Mouse (Mus musculus): ENCODE data around the gene Hectd1. TPM values are rescaled to one million over a fixed set of nuclear protein-coding genes. Genes with fewer than 3 reads are reported as not detected.
A peak's percentile ranks its signal among the peaks of the same experiment; 100 is the strongest.

Gene Hectd1
- total and polyA plus RNA-seq, 2 experiments, result 15.1 to 96.1 TPM

GRCm38 (mm10) chr12:51839856-51840255 is 10.5 kb upstream of the Hectd1 start:
- no peaks in the 10 kb centered on the region for H3K27me3 ChIP-seq (ENCODE audit: control insufficient read depth, insufficient read depth, low read length)
- H3K9ac ChIP-seq (ENCODE audit: low read depth, low read length), result no peak overlapping the region
- TF ChIP-seq CTCF (IDR thresholded peaks at IDR 0.05; ENCODE audit: low read depth, low read length) (no peak), POLR2A (IDR thresholded peaks at IDR 0.05; ENCODE audit: extremely low read depth, insufficient read depth, low read length) (no peak)
- H3K79me2 ChIP-seq (ENCODE audit: control insufficient read depth, insufficient read depth, low read length), result no peaks in the 10 kb centered on the region
- peaks cover 8% of the 10 kb centered on the region; the same call in 1 of the 2 replicates for H3K4me1 ChIP-seq (ENCODE audit: control insufficient read depth, insufficient read depth, low read length)
- no peak for DNase-seq (ENCODE audit: extremely low read depth, low read depth, low spot score)
- H3K27ac ChIP-seq (replicated peaks; ENCODE audit: insufficient read depth, low read depth, low read length), result no peak overlapping the region
- no peak overlapping the region for H3K4me3 ChIP-seq (ENCODE audit: insufficient read depth, low read depth, low read length)
- H3K36me3 ChIP-seq (ENCODE audit: control insufficient read depth, insufficient read depth, low read length), result no peaks in the 10 kb centered on the region
- WGBS, result 81% methylated on average over 1 of the region's 1 CpGs

GRCm38 (mm10) chr12:51835219-51835618 is 5.9 kb upstream of the Hectd1 start:
- no peak overlapping the region for H3K4me3 ChIP-seq (ENCODE audit: insufficient read depth, low read depth, low read length)
- H3K27ac ChIP-seq (replicated peaks; ENCODE audit: insufficient read depth, low read depth, low read length), result no peak overlapping the region
- peaks cover 6% of the 10 kb centered on the region; the same call in 1 of the 2 replicates for H3K4me1 ChIP-seq (ENCODE audit: control insufficient read depth, insufficient read depth, low read length)
- 67% methylated on average over 3 of the region's 3 CpGs for WGBS
- TF ChIP-seq POLR2A (IDR thresholded peaks at IDR 0.05; ENCODE audit: extremely low read depth, insufficient read depth, low read length), result no peak
- no peak for TF ChIP-seq CTCF (IDR thresholded peaks at IDR 0.05; ENCODE audit: low read depth, low read length)
- H3K36me3 ChIP-seq (ENCODE audit: control insufficient read depth, insufficient read depth, low read length), result no peaks in the 10 kb centered on the region; the same call in 1 of the 2 replicates
- H3K27me3 ChIP-seq (ENCODE audit: control insufficient read depth, insufficient read depth, low read length), result no peaks in the 10 kb centered on the region
- H3K79me2 ChIP-seq (ENCODE audit: control insufficient read depth, insufficient read depth, low read length), result no peaks in the 10 kb centered on the region
- no peak overlapping the region for H3K9ac ChIP-seq (ENCODE audit: low read depth, low read length)
- no peak for DNase-seq (ENCODE audit: extremely low read depth, low read depth, low spot score)

- Histone ChIP-seq H3K79me2 (ENCODE audit: control insufficient read depth, insufficient read depth, low read length) (peaks cover 16% of the 10 kb centered on the region), H3K9ac (ENCODE audit: low read depth, low read length) (no peak overlapping the region), H3K27ac (replicated peaks; ENCODE audit: insufficient read depth, low read depth, low read length) (no peak overlapping the region), H3K4me1 (ENCODE audit: control insufficient read depth, insufficient read depth, low read length) (peaks cover 9% of the 10 kb centered on the region), H3K36me3 (ENCODE audit: control insufficient read depth, insufficient read depth, low read length) (peaks cover 4% of the 10 kb centered on the region), H3K27me3 (ENCODE audit: control insufficient read depth, insufficient read depth, low read length) (no peaks in the 10 kb centered on the region), H3K4me3 (ENCODE audit: insufficient read depth, low read depth, low read length) (no peak overlapping the region)
- 93% methylated on average over 13 of the region's 13 CpGs for WGBS
- no peak for TF ChIP-seq CTCF (IDR thresholded peaks at IDR 0.05; ENCODE audit: low read depth, low read length)
- TF ChIP-seq POLR2A (IDR thresholded peaks at IDR 0.05; ENCODE audit: extremely low read depth, insufficient read depth, low read length), result no peak
- no peak for DNase-seq (ENCODE audit: extremely low read depth, low read depth, low spot score)
These were observed 2.6 kb upstream of the Hectd1 start for GRCm38 (mm10) chr12:51831931-51832330.

GRCm38 (mm10) chr12:51831296-51831695 is 2.0 kb upstream of the Hectd1 start:
- 96% methylated on average over 3 of the region's 3 CpGs for WGBS
- DNase-seq (ENCODE audit: extremely low read depth, low read depth, low spot score), result no peak
- Histone ChIP-seq H3K27ac (replicated peaks; ENCODE audit: insufficient read depth, low read depth, low read length) (peak overlapping the region; percentile 75), H3K27me3 (ENCODE audit: control insufficient read depth, insufficient read depth, low read length) (no peaks in the 10 kb centered on the region), H3K36me3 (ENCODE audit: control insufficient read depth, insufficient read depth, low read length) (peaks cover 8% of the 10 kb centered on the region), H3K4me1 (ENCODE audit: control insufficient read depth, insufficient read depth, low read length) (peaks cover 9% of the 10 kb centered on the region), H3K4me3 (ENCODE audit: insufficient read depth, low read depth, low read length) (no peak overlapping the region), H3K9ac (ENCODE audit: low read depth, low read length) (no peak overlapping the region), H3K79me2 (ENCODE audit: control insufficient read depth, insufficient read depth, low read length) (peaks cover 16% of the 10 kb centered on the region)
- TF ChIP-seq CTCF (IDR thresholded peaks at IDR 0.05; ENCODE audit: low read depth, low read length), result no peak
- TF ChIP-seq POLR2A (IDR thresholded peaks at IDR 0.05; ENCODE audit: extremely low read depth, insufficient read depth, low read length), result no peak

- Histone ChIP-seq H3K36me3 (ENCODE audit: control insufficient read depth, insufficient read depth, low read length) (peaks cover 11% of the 10 kb centered on the region), H3K9ac (ENCODE audit: low read depth, low read length) (no peak overlapping the region), H3K4me1 (ENCODE audit: control insufficient read depth, insufficient read depth, low read length) (peaks cover 12% of the 10 kb centered on the region), H3K79me2 (ENCODE audit: control insufficient read depth, insufficient read depth, low read length) (peaks cover 20% of the 10 kb centered on the region), H3K27ac (replicated peaks; ENCODE audit: insufficient read depth, low read depth, low read length) (peak overlapping the region; percentile 91), H3K27me3 (ENCODE audit: control insufficient read depth, insufficient read depth, low read length) (no peaks in the 10 kb centered on the region), H3K4me3 (ENCODE audit: insufficient read depth, low read depth, low read length) (peak overlapping the region; percentile 84; the same call in 1 of the 2 replicates)
- DNase-seq (ENCODE audit: extremely low read depth, low read depth, low spot score), result peak; percentile 66
- 39% methylated on average over 1 of the region's 1 CpGs for WGBS
- TF ChIP-seq POLR2A (IDR thresholded peaks at IDR 0.05; ENCODE audit: extremely low read depth, insufficient read depth, low read length) (no peak), CTCF (IDR thresholded peaks at IDR 0.05; ENCODE audit: low read depth, low read length) (no peak)
These were observed 1.3 kb upstream of the Hectd1 start for GRCm38 (mm10) chr12:51830671-51831070.

- peaks cover 22% of the 10 kb centered on the region for H3K79me2 ChIP-seq (ENCODE audit: control insufficient read depth, insufficient read depth, low read length)
- no peaks in the 10 kb centered on the region for H3K27me3 ChIP-seq (ENCODE audit: control insufficient read depth, insufficient read depth, low read length)
- WGBS, result under 1% methylated on average over 12 of the region's 12 CpGs
- TF ChIP-seq CTCF (IDR thresholded peaks at IDR 0.05; ENCODE audit: low read depth, low read length) (no peak), POLR2A (IDR thresholded peaks at IDR 0.05; ENCODE audit: extremely low read depth, insufficient read depth, low read length) (0 out of 2 replicates have a peak, but pooled peaks have one; percentile 1)
- H3K9ac ChIP-seq (ENCODE audit: low read depth, low read length), result peak overlapping the region; percentile 99
- peaks cover 14% of the 10 kb centered on the region for H3K36me3 ChIP-seq (ENCODE audit: control insufficient read depth, insufficient read depth, low read length)
- peak overlapping the region; percentile 84 for H3K4me3 ChIP-seq (ENCODE audit: insufficient read depth, low read depth, low read length)
- H3K27ac ChIP-seq (replicated peaks; ENCODE audit: insufficient read depth, low read depth, low read length), result peak overlapping the region; percentile 91
- DNase-seq (ENCODE audit: extremely low read depth, low read depth, low spot score), result peak; percentile 91
- peaks cover 14% of the 10 kb centered on the region for H3K4me1 ChIP-seq (ENCODE audit: control insufficient read depth, insufficient read depth, low read length)
These were observed 704 bp upstream of the Hectd1 start for GRCm38 (mm10) chr12:51830077-51830402.

All from liver, adult 2 months (tissue).